Mouse (Mus musculus) B cell, adult 2 months (primary cell): ENCODE results near the gene Efcab14.

Experiments
- DNase-seq, 2 experiments: peaks; one replicate each; pipeline ENCODE4 v3.0.0; 2022

The Efcab14 gene

GRCm38 (mm10) chr4:115737551-115738041, at the start of gene Efcab14:
Gene Efcab14, plus strand, starts transcription at chr4:115737744.
- DNase-seq, result peak; percentile 98 to 99

DNA sequence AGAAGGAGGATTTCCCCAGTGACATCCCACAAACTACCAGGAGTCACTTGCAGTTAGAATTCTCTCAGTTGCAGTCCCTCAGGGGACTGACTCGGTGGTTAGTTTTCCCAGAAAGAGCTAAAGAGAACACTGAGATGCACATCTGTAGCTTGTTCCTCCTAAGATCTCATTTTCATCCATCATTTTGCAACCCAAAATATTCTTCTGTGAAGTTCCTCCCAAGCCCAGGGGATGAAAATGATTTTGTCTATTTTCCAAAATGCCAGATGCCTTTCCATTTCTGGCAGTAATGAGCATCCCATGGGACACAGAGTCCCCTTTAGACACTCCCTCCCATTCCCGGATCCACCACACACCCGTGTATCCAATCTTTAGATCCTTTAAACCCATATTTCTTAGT, 36.1 kb upstream of the Efcab14 start:
- DNase-seq, result no peak

- no peak for DNase-seq
Observed at GRCm38 (mm10) chr4:115703927-115704505, 33.5 kb upstream of the Efcab14 start.

DNA sequence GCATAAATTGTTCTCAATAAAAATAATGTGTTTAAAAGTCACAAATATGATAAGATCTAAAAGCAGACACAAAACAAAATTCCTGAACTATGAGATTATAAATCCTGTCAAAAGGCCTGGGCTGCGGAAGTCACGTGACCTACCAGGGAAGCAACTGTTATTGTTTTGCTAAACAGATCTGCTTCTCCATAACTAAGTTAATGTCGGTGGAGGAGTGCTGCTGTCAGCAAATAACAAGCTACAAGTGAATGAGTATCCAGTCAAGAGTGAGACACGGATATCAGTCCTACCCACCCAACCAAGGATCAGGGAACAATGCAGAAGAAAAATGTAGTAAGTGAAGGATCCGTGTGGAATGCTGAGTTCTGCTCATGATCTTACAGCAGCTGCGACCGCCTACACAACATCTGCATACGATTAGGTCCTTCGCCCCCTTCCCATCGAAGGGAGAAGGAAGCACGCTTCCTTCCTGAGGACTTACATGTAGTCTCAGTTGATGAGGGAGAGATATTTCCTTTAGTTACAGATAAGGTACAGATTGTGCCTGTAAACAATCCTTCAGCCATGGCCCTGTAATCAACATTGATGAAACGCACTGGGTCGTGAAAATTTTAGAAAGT, 28.5 kb upstream of the Efcab14 start:
- DNase-seq, result no peak

DNA sequence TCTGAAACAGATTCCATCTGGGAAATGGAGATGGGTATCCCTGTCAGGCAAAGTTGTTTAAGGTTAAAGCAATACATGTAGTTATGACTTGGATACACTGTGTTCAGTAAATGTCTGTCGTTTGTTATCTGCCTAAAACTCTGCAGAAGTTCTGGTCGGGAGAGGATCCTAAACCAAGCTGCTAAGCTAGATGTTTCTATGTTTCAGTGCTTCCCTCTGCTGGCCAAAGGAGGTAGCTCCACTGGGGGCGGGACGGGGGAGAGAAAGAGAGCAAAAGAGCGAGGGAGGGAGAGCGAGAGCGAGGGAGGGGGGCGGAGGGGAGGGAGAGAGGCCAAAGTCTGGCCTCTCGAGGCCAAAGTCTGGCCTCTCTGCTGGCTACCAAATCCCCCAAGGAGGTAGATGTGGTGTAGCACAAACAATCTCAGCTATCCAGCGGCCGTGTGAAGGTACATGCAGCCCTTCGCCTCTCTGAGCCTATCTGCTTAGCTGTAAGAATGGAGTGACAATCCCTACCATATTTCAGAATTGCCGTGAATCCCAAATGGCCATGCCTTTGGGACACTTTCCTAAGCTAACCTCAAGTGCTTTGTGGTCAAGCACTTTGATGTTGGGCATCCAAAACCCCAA, 27.6 kb upstream of the Efcab14 start:
- DNase-seq, result peak; percentile 75 to 79

- DNase-seq, result peak; percentile 49 to 54
Observed at GRCm38 (mm10) chr4:115728721-115729120, 8.8 kb upstream of the Efcab14 start.

DNA sequence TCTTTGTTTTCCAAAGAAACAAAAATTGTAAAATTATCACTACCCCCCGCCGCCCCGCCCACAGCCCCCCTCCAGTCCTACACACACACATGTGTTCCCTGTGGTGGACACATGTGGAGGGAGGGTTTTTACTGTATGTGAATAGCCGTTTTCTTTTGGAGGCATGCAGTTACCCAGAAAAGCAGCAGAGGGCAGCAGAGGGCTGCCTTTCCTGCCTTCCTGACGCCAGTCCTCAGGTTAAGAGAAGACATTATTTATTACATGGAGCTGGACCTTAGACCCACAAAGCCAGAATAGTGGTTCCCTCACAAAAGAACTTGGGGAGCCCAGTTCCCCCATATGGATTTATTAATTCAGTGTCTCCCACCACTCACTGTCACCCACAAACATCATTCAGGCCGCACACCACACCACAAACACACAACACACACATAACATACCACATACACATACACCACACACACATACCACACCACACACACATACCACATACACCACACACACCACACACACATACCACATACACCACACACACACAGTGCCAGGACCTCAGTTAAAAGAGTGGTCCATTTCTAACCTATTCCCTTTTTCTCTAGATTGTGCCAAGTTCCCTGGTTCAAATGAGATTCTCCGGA, 5.8 kb upstream of the Efcab14 start:
- DNase-seq, result peak; percentile 83 to 84

- no peak for DNase-seq
Observed at GRCm38 (mm10) chr4:115732223-115732818, 5.2 kb upstream of the Efcab14 start.

GRCm38 (mm10) chr4:115733746-115734145, 3.8 kb upstream of the Efcab14 start:
- DNase-seq, result no peak

DNA sequence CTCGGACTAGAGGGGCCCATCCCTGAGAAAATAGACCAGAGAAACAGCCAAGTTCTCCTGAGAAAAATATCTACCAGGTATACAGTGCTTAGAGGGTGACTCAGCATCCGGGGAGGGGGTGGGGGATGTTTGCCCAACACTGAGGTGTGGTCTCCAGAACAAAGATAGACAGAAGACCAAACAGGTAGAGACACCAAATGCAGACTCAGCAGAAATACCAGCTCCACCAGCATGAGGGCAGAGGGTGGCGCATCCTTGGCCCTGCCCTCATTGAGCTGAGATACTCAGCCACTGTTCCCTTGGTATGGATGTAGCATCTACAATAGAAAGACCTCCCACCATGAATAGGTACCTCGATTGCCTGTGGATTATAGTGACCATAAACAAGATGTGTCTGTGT, 2.7 kb upstream of the Efcab14 start:
- no peak for DNase-seq

- no peak for DNase-seq
Observed at GRCm38 (mm10) chr4:115738481-115738985, 989 bp downstream of the Efcab14 start.

GRCm38 (mm10) chr4:115742658-115743057, 5.1 kb downstream of the Efcab14 start:
- no peak for DNase-seq

GRCm38 (mm10) chr4:115743096-115743495, 5.6 kb downstream of the Efcab14 start:
- no peak for DNase-seq

GRCm38 (mm10) chr4:115748181-115748580, 10.6 kb downstream of the Efcab14 start:
- no peak for DNase-seq

- no peak for DNase-seq
Observed at GRCm38 (mm10) chr4:115749336-115749735, 11.8 kb downstream of the Efcab14 start.

- no peak for DNase-seq
Observed at GRCm38 (mm10) chr4:115754101-115754500, 16.6 kb downstream of the Efcab14 start.

- no peak for DNase-seq
Observed at GRCm38 (mm10) chr4:115754851-115755250, 17.3 kb downstream of the Efcab14 start.

- no peak for DNase-seq
Observed at GRCm38 (mm10) chr4:115761206-115761605, 23.7 kb downstream of the Efcab14 start.

DNA sequence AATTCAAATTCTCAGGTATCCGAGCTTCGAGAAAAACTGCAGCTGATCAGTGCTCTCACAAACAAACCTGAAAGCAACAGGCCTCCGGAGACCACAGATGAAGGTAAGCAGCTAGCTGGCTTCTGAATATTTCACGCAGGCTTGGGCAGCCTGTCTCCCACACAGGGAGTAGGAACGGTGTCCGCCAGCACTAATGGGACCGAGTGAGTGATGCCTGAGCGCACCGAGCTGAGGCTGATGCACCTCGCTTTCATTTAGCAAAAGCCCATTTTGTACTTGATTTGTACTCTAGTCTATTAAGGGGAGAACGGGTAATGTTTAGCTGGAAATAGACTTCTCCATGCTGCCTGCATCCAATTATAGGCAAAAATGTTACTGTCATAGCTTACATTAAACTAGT, 27.0 kb downstream of the Efcab14 start:
- no peak for DNase-seq

- DNase-seq, result no peak
Observed at GRCm38 (mm10) chr4:115767647-115768467, 30.3 kb downstream of the Efcab14 start.

- no peak for DNase-seq
Observed at GRCm38 (mm10) chr4:115775056-115775455, 37.5 kb downstream of the Efcab14 start.

DNA sequence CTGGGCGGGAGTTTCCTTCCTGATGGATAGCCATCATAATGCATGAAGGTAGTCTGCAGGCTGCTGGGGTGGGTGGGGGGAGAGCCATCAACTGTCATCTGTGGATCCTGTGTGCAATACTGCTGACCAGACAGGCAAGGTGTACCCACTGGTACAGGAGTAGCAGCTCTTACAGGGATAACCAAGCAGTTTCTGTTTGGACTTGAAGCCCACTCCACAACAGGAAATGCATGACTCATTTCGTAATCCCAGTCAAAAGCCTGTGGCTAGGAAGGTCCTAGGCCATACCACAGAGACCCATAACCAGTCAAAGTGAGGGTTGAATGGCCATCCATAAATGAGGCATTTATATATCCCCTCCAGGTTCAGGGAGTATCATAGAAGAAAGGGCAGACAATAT, 40.1 kb downstream of the Efcab14 start:
- DNase-seq, result no peak
